Mouse (Mus musculus) E14TG2a.4 (cell line): ENCODE measurements at regions not wholly inside any gene's neighbourhood (a gene's known extent, or its start where the extent isn't known, plus 50 kb on each side); places are given as distances from the start of the nearest gene placed in this dataset.

Experiments
- H3K27me3 ChIP-seq: 2 replicates; pipeline ENCODE4 v1.6.1; 2014; ENCODE audit warnings: low read length, control low read depth; ENCODE audit not compliant: insufficient read depth
- H3K36me3 ChIP-seq: 2 replicates; pipeline ENCODE4 v1.6.1; 2014; ENCODE audit warnings: low read length, control low read depth; ENCODE audit not compliant: insufficient read depth
- H3K4me1 ChIP-seq: replicated peaks from 2 replicates; pipeline ENCODE4 v1.6.1; 2014; ENCODE audit warnings: low read depth, low read length, control low read depth
- H3K4me3 ChIP-seq: replicated peaks from 2 replicates; pipeline ENCODE4 v1.5.1; 2014; ENCODE audit warnings: mild to moderate bottlenecking, low read length
- H3K9me3 ChIP-seq: 2 replicates; pipeline ENCODE4 v1.6.1; 2014; ENCODE audit warnings: low read length, control low read depth
- CTCF ChIP-seq: conservative IDR thresholded peaks from 2 replicates; pipeline ENCODE4 v1.5.1; 2014; ENCODE audit warnings: low read length
- NANOG ChIP-seq: IDR thresholded peaks from 2 replicates; pipeline ENCODE4 v1.6.1; 2014; ENCODE audit warnings: borderline replicate concordance, low read length, mixed read lengths
- POU5F1 ChIP-seq: IDR thresholded peaks from 2 replicates; pipeline ENCODE4 v1.6.1; 2014; ENCODE audit warnings: low read length, borderline replicate concordance

DNA sequence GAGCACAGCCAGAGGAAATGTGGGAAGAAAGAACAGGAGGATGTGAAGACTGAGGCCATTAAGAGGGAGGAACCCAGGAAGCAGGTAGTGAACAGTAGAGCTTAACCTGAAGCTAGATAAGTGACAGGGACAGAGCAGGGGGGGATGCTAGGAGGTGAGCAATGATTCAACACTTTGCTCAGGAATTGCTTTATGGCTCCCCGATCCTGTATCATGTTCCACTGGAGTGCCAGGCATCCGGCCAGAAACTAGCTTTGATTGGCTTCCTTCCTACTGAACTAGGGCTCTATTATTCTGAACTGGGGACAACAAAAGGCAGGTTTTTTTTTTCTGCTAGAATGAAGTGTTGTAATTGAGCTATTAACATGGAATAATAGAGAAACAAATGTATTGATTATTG lies 493.1 kb upstream of the Fat3 start:
- Histone ChIP-seq H3K27me3 (no peaks in the 10 kb centered on the region), H3K4me1 (no peaks in the 10 kb centered on the region), H3K4me3 (no peak overlapping the region), H3K36me3 (no peaks in the 10 kb centered on the region), H3K9me3 (no peaks in the 10 kb centered on the region)
- TF ChIP-seq NANOG: no peak
- TF ChIP-seq CTCF: no peak
- TF ChIP-seq POU5F1: no peak

GRCm38 (mm10) chr9:16988114-16988513 lies 487.0 kb upstream of the Fat3 start:
- TF ChIP-seq POU5F1 (no peak), NANOG (no peak)
- H3K4me3 ChIP-seq: no peak overlapping the region
- H3K36me3 ChIP-seq: no peaks in the 10 kb centered on the region
- no peaks in the 10 kb centered on the region for H3K27me3 ChIP-seq
- H3K9me3 ChIP-seq: no peaks in the 10 kb centered on the region
- H3K4me1 ChIP-seq: no peaks in the 10 kb centered on the region

DNA sequence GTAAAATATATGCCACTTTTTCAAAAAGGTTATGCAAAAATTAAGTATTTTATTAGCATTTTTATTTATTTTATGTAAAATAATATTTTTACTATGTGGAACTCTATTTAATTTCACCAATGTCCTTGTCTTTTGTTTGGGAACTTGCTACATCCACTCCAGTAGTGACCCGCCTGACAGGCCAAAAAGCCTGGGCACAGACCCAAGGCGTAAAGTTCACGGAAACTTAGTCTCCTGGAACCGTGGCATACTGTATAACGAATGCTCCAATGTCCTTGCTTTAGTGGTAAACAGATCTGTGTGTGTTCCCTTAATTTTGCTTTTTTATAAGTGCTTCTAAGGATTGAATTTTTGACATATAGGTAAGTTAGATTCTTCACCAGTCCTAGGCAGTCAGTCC lies 476.2 kb upstream of the Fat3 start:
- no peak for TF ChIP-seq CTCF
- TF ChIP-seq NANOG: no peak
- TF ChIP-seq POU5F1: no peak
- H3K4me3 ChIP-seq: no peak overlapping the region
- H3K4me1 ChIP-seq: no peaks in the 10 kb centered on the region
- no peaks in the 10 kb centered on the region for H3K36me3 ChIP-seq
- no peaks in the 10 kb centered on the region for H3K9me3 ChIP-seq
- no peaks in the 10 kb centered on the region for H3K27me3 ChIP-seq

DNA sequence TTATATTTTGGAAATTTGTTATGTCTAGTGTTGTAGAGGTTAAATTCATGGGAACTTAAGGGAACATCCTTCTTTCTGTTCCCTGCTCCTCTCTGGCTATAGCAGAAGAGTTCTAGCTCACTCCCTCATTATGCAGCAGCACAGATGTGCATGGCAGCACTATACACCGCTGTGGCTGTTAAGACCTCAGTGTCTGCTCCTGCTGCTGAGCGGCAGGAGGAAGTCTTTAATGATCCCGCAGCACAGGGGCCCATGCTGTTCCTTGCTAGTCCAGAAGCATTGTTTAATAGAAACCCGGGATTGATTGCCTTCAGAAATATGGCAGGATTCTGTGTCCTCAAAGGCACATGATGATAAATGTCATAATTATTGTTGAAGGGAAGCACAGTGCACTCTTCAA lies 469.3 kb upstream of the Fat3 start:
- no peaks in the 10 kb centered on the region for H3K36me3 ChIP-seq
- TF ChIP-seq NANOG (no peak), CTCF (no peak), POU5F1 (no peak)
- no peak overlapping the region for H3K4me3 ChIP-seq
- no peaks in the 10 kb centered on the region for H3K9me3 ChIP-seq
- no peaks in the 10 kb centered on the region for H3K27me3 ChIP-seq
- H3K4me1 ChIP-seq: no peaks in the 10 kb centered on the region

- Histone ChIP-seq H3K36me3 (no peaks in the 10 kb centered on the region), H3K4me3 (no peak overlapping the region), H3K4me1 (no peaks in the 10 kb centered on the region), H3K27me3 (no peaks in the 10 kb centered on the region), H3K9me3 (peaks cover under 1% of the 10 kb centered on the region; the same call in 1 of the 2 replicates)
- TF ChIP-seq POU5F1 (no peak), CTCF (no peak), NANOG (no peak)
These were observed 432.5 kb upstream of the Fat3 start for GRCm38 (mm10) chr9:16933602-16934001.

DNA sequence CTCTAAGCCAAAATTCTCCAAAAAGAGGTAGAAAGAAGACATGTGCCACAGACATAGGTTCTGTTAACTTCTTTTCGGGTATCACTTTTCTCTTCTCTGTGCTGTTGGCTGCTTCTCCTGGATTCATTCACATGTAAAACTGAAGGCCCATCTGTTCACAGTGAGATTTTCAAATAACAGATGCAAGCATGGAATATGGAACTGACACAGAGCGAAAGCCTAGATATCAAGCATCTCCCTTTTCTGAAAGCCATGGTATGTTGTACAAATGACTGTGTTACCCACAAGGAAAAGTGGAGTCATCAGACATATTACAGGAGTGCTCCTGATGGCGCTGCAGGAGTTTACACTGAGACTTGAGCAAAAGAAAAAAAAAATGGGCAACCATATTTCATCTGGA lies 430.5 kb upstream of the Fat3 start:
- TF ChIP-seq NANOG: no peak
- no peaks in the 10 kb centered on the region for H3K27me3 ChIP-seq
- no peaks in the 10 kb centered on the region for H3K36me3 ChIP-seq
- H3K4me3 ChIP-seq: no peak overlapping the region
- no peaks in the 10 kb centered on the region for H3K4me1 ChIP-seq
- no peaks in the 10 kb centered on the region for H3K9me3 ChIP-seq

DNA sequence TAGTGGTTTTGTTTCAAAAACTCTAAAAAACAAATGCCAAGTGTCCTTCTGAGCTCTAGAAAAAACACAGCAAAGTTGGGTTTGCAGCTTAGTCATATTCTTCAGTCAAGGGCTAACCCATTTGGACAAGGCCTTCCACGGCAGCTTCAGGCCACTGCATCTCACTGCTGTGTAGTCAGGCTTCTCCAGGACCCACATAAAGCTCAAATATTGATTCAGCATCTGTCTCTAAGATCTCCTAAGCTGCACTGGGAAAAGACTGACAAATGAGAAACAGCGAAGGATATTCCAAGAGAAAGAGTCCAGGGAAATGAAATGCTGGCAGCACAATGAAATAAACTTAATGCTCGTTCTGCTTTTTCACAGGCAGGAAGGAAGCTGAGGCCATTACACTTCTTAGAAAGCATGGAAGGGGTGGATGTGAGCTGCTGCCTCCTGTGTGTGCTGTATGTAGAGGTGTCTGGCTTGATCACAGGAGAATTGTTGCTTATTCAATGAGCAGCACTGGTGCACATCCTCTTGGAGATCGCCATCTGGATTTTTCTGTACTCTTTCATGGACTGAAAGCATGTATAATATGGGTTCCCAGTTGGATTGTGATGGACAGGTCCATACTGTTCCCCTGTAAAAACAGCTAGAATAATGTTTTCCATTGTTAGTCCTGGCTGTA lies 425.4 kb upstream of the Fat3 start:
- no peak overlapping the region for H3K4me3 ChIP-seq
- no peaks in the 10 kb centered on the region for H3K4me1 ChIP-seq
- no peaks in the 10 kb centered on the region for H3K36me3 ChIP-seq
- H3K9me3 ChIP-seq: no peaks in the 10 kb centered on the region
- H3K27me3 ChIP-seq: no peaks in the 10 kb centered on the region
- TF ChIP-seq POU5F1 (no peak), CTCF (no peak), NANOG (no peak)

GRCm38 (mm10) chr9:16925279-16925678 lies 424.2 kb upstream of the Fat3 start:
- no peak for TF ChIP-seq POU5F1
- TF ChIP-seq NANOG: no peak
- no peak for TF ChIP-seq CTCF

DNA sequence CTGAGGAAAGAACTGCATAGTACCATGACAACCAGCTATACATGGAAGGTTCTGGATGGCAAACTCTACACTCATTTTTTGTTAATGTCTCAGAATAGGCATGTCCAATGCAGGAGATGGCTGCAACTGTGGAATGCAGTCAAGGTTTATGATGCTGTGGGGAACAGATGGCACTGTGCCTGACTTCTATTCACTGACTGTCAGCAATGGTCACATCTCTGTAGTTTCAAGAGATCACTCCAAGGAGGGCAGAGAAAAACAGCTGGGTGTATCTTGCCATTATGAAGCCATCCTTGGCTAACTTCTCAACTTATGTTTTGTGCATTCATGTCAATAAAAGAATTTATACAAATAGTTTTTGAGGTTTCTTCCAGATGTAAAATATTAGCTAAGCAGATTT lies 405.1 kb upstream of the Fat3 start:
- Histone ChIP-seq H3K9me3 (no peaks in the 10 kb centered on the region; the same call in 1 of the 2 replicates), H3K4me1 (no peaks in the 10 kb centered on the region), H3K36me3 (no peaks in the 10 kb centered on the region), H3K4me3 (no peak overlapping the region), H3K27me3 (no peaks in the 10 kb centered on the region)
- TF ChIP-seq CTCF: no peak
- TF ChIP-seq POU5F1: no peak
- TF ChIP-seq NANOG: no peak

More at GRCm38 (mm10) chr9:16925279-16925678, 424.2 kb upstream of the Fat3 start:
- no peaks in the 10 kb centered on the region for H3K36me3 ChIP-seq
- H3K4me1 ChIP-seq: no peaks in the 10 kb centered on the region
- no peaks in the 10 kb centered on the region for H3K9me3 ChIP-seq
- H3K27me3 ChIP-seq: no peaks in the 10 kb centered on the region
- no peak overlapping the region for H3K4me3 ChIP-seq

DNA sequence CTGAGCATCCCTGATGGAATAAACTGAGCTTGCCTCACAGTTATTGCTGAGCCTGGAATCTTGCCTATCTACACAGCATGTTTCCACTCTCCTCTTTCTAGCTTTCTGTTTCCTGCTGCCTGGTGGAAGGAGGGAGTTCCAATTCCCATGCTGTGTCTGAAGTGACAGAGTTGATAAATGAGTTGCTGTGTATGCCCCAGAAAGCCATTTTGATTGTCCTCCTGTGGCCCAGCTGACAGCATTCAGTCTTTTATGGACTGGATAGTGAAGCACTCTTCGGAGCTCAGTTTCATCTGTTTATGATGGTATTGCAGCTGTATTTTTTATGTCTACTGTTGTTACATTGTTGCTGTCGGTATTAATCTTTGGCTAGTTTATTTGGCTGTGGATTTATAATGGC lies 398.0 kb upstream of the Fat3 start:
- H3K36me3 ChIP-seq: no peaks in the 10 kb centered on the region
- no peaks in the 10 kb centered on the region for H3K4me1 ChIP-seq
- no peaks in the 10 kb centered on the region for H3K9me3 ChIP-seq
- no peak overlapping the region for H3K4me3 ChIP-seq
- TF ChIP-seq POU5F1 (no peak), CTCF (no peak), NANOG (no peak)
- no peaks in the 10 kb centered on the region for H3K27me3 ChIP-seq
